Mouse (Mus musculus) kidney, postnatal 10 days (tissue): ENCODE data around the gene Ssbp4.

Experiments
- DNase-seq: peaks from one replicate; pipeline ENCODE4 v3.0.0; 2021; ENCODE audit warnings: mixed read lengths

The Ssbp4 gene

GRCm38 (mm10) chr8:70585258-70585652 is 23.4 kb downstream of the Ssbp4 start:
- DNase-seq: peak; percentile 84

- DNase-seq: no peak
Measured at GRCm38 (mm10) chr8:70584606-70585257, 23.9 kb downstream of the Ssbp4 start.

GRCm38 (mm10) chr8:70583476-70584387 is 24.9 kb downstream of the Ssbp4 start:
- no peak for DNase-seq

GRCm38 (mm10) chr8:70577207-70577606 is 31.5 kb downstream of the Ssbp4 start:
- DNase-seq: no peak

- peak; percentile 88 for DNase-seq
Measured at GRCm38 (mm10) chr8:70574915-70575314, 33.8 kb downstream of the Ssbp4 start.

GRCm38 (mm10) chr8:70574302-70574701 is 34.4 kb downstream of the Ssbp4 start:
- no peak for DNase-seq

GRCm38 (mm10) chr8:70570990-70571389 is 37.7 kb downstream of the Ssbp4 start:
- no peak for DNase-seq

GRCm38 (mm10) chr8:70570360-70570759 is 38.3 kb downstream of the Ssbp4 start:
- DNase-seq: no peak

GRCm38 (mm10) chr8:70565561-70565960 is 43.1 kb downstream of the Ssbp4 start:
- DNase-seq: peak; percentile 76

- DNase-seq: no peak
Measured at GRCm38 (mm10) chr8:70564696-70565235, 43.9 kb downstream of the Ssbp4 start.

- DNase-seq: no peak
Measured at GRCm38 (mm10) chr8:70563763-70564387, 44.8 kb downstream of the Ssbp4 start.

GRCm38 (mm10) chr8:70562802-70563201 is 45.9 kb downstream of the Ssbp4 start:
- DNase-seq: no peak

GRCm38 (mm10) chr8:70561809-70562535 is 46.7 kb downstream of the Ssbp4 start:
- DNase-seq: peak; percentile 62

- DNase-seq: no peak
Measured at GRCm38 (mm10) chr8:70561357-70561756, 47.3 kb downstream of the Ssbp4 start.

GRCm38 (mm10) chr8:70560564-70560963 is 48.1 kb downstream of the Ssbp4 start:
- no peak for DNase-seq

GRCm38 (mm10) chr8:70560096-70560495 is 48.6 kb downstream of the Ssbp4 start:
- DNase-seq: peak; percentile 85

- DNase-seq: no peak
Measured at GRCm38 (mm10) chr8:70558983-70559382, 49.7 kb downstream of the Ssbp4 start.

- peak; percentile 54 for DNase-seq
Measured at GRCm38 (mm10) chr8:70558334-70558733, 50.3 kb downstream of the Ssbp4 start.

- DNase-seq: no peak
Measured at GRCm38 (mm10) chr8:70555079-70555747, 53.5 kb downstream of the Ssbp4 start.

GRCm38 (mm10) chr8:70553740-70554139 is 54.9 kb downstream of the Ssbp4 start:
- DNase-seq: peak; percentile 82

GRCm38 (mm10) chr8:70552836-70553235 is 55.8 kb downstream of the Ssbp4 start:
- DNase-seq: no peak

GRCm38 (mm10) chr8:70551558-70552161 is 57.0 kb downstream of the Ssbp4 start:
- no peak for DNase-seq
